Mouse (Mus musculus) thymus, adult 2 months (tissue): ENCODE results near the gene Acot8. TPM values are rescaled to one million over a fixed set of nuclear protein-coding genes. Genes with fewer than 3 reads are reported as not detected.

Experiments used
- DNase-seq: peaks from one replicate; pipeline ENCODE4 v3.0.0; 2021
- H3K27ac ChIP-seq: fragments of 200-500 bp; 2 replicates; pipeline ENCODE4 v1.5.1; 2012; ENCODE audit warnings: low read length, control low read depth; ENCODE audit not compliant: control insufficient read depth, insufficient read depth
- H3K27me3 ChIP-seq: fragments of 200-500 bp; 2 replicates; pipeline ENCODE4 v1.6.1; 2012; ENCODE audit warnings: mild to moderate bottlenecking, low read length, moderate library complexity, mixed read lengths; ENCODE audit not compliant: control insufficient read depth, insufficient read depth
- H3K36me3 ChIP-seq: fragments of 200-500 bp; 2 replicates; pipeline ENCODE4 v1.6.1; 2012; ENCODE audit warnings: mild to moderate bottlenecking, low read length, moderate library complexity; ENCODE audit not compliant: control insufficient read depth, insufficient read depth
- H3K4me1 ChIP-seq: fragments of 200-500 bp; replicated peaks from 2 replicates; pipeline ENCODE4 v1.6.1; 2012; ENCODE audit warnings: low read length; ENCODE audit not compliant: control insufficient read depth, insufficient read depth
- H3K4me3 ChIP-seq: fragments of 200-500 bp; 2 replicates; pipeline ENCODE4 v1.5.1; 2012; ENCODE audit warnings: mild to moderate bottlenecking, low read length, control low read depth, moderate library complexity; ENCODE audit not compliant: control insufficient read depth, insufficient read depth
- CTCF ChIP-seq: fragments of 200-500 bp; IDR thresholded peaks from 2 replicates; pipeline ENCODE4 v1.5.1; 2012; ENCODE audit warnings: mild to moderate bottlenecking, control low read depth, low read length, moderate library complexity, borderline replicate concordance; ENCODE audit not compliant: control insufficient read depth, poor library complexity, insufficient read depth; ENCODE audit errors: extremely low read depth
- POLR2A ChIP-seq: fragments of 200-500 bp; IDR thresholded peaks from 2 replicates; pipeline ENCODE4 v1.6.1; 2012; ENCODE audit warnings: mild to moderate bottlenecking, low read length, control low read depth, moderate library complexity; ENCODE audit not compliant: control insufficient read depth, poor library complexity, insufficient read depth; ENCODE audit errors: extremely low read depth
- WGBS: fragments of 180-500 bp; shearing (Covaris S2); methylation state at CpG from one replicate; pipeline ENCODE4 v1.1.7; 2018; 5-methylcytosine and 5-hydroxymethylcytosine counted together
- polyA plus RNA-seq: library from polyadenylated mRNA; depleted of rRNA; stranded (reverse); fragments of >200 nt; gene quantifications from 2 replicates; pipeline ENCODE4 v1.2.3, GENCODE M21; 2012

Acot8 gene
- polyA plus RNA-seq, 1 experiment: 84.6 TPM

DNA sequence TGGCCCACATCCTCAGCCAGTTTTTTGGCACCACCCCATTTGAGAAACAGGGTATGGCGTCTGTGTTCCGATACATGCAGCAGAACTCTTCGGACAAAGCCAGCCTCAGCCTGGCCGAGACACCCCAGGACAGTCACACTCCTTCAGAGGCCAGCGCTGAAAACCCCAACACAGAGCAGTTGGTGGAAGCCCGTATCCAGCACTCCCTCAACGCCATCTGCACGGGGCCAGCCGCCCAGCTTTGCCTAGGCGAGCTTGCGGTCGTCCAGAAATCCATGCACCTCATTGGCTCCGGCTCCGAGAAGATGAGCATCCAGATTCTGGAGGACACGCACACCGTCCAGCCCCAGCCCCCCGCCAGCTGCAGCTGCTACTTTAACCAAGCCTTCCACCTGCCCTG, 20.8 kb upstream of the Acot8 start:
- Histone ChIP-seq H3K27me3 (no peaks in the 10 kb centered on the region), H3K4me3 (no peak overlapping the region), H3K4me1 (0 out of 2 replicates have a peak, but pooled peaks cover 2% of the 10 kb centered on the region), H3K27ac (no peak overlapping the region), H3K36me3 (peaks cover 7% of the 10 kb centered on the region; the same call in 1 of the 2 replicates)
- no peak for DNase-seq
- WGBS: 98% methylated on average over 17 of the region's 17 CpGs
- TF ChIP-seq POLR2A: no peak
- TF ChIP-seq CTCF: no peak

DNA sequence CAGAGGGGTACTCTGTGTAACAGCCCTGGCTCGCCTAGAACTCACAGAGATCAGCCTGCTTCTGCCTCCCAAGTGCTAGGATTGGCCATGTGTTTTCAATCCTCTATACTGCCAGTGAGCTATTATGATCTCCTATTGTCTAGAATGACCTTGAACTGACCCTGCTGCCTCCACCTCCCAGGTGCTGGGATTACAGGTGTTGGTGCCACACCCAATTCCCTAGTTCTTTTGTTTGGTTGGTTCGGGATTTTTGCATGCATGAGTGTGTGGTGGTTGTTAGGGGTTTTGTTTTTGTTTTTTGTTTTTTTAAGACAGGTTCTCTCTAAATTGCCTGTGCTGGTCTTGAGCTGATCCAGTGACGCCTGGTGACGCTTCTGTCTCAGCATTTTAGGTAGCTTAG, 19.3 kb upstream of the Acot8 start:
- 89% methylated on average over 4 of the region's 4 CpGs for WGBS
- peaks cover 8% of the 10 kb centered on the region; the same call in 1 of the 2 replicates for H3K36me3 ChIP-seq
- TF ChIP-seq POLR2A (no peak), CTCF (no peak)
- no peak overlapping the region for H3K4me3 ChIP-seq
- DNase-seq: no peak
- H3K27me3 ChIP-seq: no peaks in the 10 kb centered on the region
- 0 out of 2 replicates have a peak, but pooled peaks cover 2% of the 10 kb centered on the region for H3K4me1 ChIP-seq
- H3K27ac ChIP-seq: no peak overlapping the region

DNA sequence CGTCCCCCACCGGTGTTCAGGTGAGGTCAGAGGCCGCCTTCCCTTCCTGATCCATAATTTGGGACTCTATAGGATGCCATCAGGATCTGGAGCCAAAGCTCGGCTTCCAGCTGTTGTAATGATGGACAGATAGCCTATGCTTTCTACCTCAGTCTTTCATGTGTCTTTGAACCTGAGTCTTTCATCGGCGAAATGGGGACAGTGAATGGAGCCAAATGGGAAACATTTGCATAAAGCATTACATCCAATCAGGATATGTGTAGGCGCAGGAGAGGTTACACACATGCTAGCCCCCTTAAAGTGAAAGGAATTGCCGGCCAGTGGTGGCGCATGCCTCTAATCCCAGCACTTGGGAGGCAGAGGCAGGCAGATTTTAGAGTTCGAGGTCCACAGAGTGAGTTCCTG, 18.5 kb upstream of the Acot8 start:
- no peak for DNase-seq
- Histone ChIP-seq H3K4me1 (0 out of 2 replicates have a peak, but pooled peaks cover 2% of the 10 kb centered on the region), H3K4me3 (peak overlapping the region; percentile 75), H3K27ac (no peak overlapping the region), H3K27me3 (no peaks in the 10 kb centered on the region), H3K36me3 (peaks cover 8% of the 10 kb centered on the region; the same call in 1 of the 2 replicates)
- TF ChIP-seq POLR2A: 0 out of 2 replicates have a peak, but pooled peaks have one; percentile 6
- TF ChIP-seq CTCF: no peak; the same call in 1 of the 2 replicates
- WGBS: 1% methylated on average over 10 of the region's 10 CpGs

GRCm38 (mm10) chr2:164822636-164823165, 18.0 kb upstream of the Acot8 start, which contains the start of gene Zswim1:
Zswim1 (plus strand) TSS chr2:164822686.
- H3K27me3 ChIP-seq: no peaks in the 10 kb centered on the region
- 1% methylated on average over 32 of the region's 32 CpGs for WGBS
- H3K4me1 ChIP-seq: 0 out of 2 replicates have a peak, but pooled peaks cover 2% of the 10 kb centered on the region
- H3K36me3 ChIP-seq: peaks cover 8% of the 10 kb centered on the region; the same call in 1 of the 2 replicates
- TF ChIP-seq CTCF (peak; percentile 69), POLR2A (peak; percentile 77)
- peak within 1 kb of the TSS; percentile 75 for H3K4me3 ChIP-seq
- peak; percentile 100 for DNase-seq
- H3K27ac ChIP-seq: no peak within 1 kb of the TSS

GRCm38 (mm10) chr2:164821060-164821459, 16.4 kb upstream of the Acot8 start:
- no peak for DNase-seq
- Histone ChIP-seq H3K36me3 (peaks cover 7% of the 10 kb centered on the region; the same call in 1 of the 2 replicates), H3K4me1 (0 out of 2 replicates have a peak, but pooled peaks cover 2% of the 10 kb centered on the region), H3K27me3 (no peaks in the 10 kb centered on the region), H3K4me3 (no peak overlapping the region), H3K27ac (no peak overlapping the region)
- 95% methylated on average over 6 of the region's 6 CpGs for WGBS
- TF ChIP-seq CTCF (no peak), POLR2A (no peak)

DNA sequence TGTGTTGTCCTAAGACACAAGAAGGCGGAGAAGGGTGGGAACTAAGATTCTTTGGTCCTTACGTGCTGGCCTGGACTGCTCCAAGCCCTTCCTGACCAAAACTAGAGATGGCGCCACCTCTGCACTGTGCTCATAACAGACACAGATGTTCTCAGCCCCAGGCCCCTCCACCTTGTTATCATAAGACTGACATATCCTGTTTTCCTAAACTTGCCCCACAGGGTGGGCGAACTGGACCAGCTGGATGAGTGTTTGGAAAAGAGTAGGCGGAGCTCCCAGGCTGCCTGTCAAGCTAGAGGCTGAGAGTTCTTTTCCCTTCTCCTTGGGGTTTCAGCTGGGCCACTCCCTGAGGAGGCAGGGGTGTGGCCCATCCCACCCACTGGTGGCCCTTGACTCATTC, 13.0 kb upstream of the Acot8 start:
- no peak for DNase-seq
- WGBS: 97% methylated on average over 5 of the region's 5 CpGs
- Histone ChIP-seq H3K36me3 (peaks cover 5% of the 10 kb centered on the region; the same call in 1 of the 2 replicates), H3K27ac (no peak overlapping the region), H3K4me3 (no peak overlapping the region), H3K4me1 (no peaks in the 10 kb centered on the region), H3K27me3 (no peaks in the 10 kb centered on the region)
- TF ChIP-seq POLR2A (no peak), CTCF (no peak)
